ENCODE assay signal across 19 mouse cellular contexts in genomic region chr17:48450666-48451352, GRCm38 (mm10). TPM values are rescaled to one million over a fixed set of nuclear protein-coding genes. Genes with fewer than 3 reads are reported as not detected.
DNase-seq lines count a peak whose midpoint lies in the region; ATAC-seq and TF ChIP-seq lines count a peak whose summit lies in the region.
"Had no signal": no experiment of that assay in that cellular context is flagged by ENCODE, and none has a peak within 500 bp of the region (broad histone marks: within the 10 kb centered on the region; RNA-seq: fewer than 3 reads in every experiment).

No protein-coding gene starts in this region.

- H3K9ac ChIP-seq in intestine, embryonic 15.5 days = no peak overlapping the region
- H3K9ac ChIP-seq in intestine, postnatal 0 days (ENCODE audit: low read depth, low read length) = no peak overlapping the region
- no peak overlapping the region for H3K9ac ChIP-seq in ES-E14 (ENCODE audit: insufficient read depth, low read depth, low read length, poor library complexity, severe bottlenecking)
- H3K9ac ChIP-seq: hindbrain, embryonic 13.5 days; neural tube, embryonic 15.5 days had no signal

- peak; percentile 21; the same call in 1 of the 2 replicates for ATAC-seq in intestine, embryonic 15.5 days
- no peak for ATAC-seq in intestine, postnatal 0 days
- peak; percentile 69 for ATAC-seq in megakaryocyte, adult 5-6 weeks (ENCODE audit: poor library complexity, severe bottlenecking)
- ATAC-seq: Patski had no signal

- H3K27me3 ChIP-seq in intestine, embryonic 15.5 days (replicated peaks) = no peaks in the 10 kb centered on the region
- H3K27me3 ChIP-seq in intestine, postnatal 0 days (replicated peaks; ENCODE audit: control insufficient read depth, insufficient read depth, low read length) = no peaks in the 10 kb centered on the region
- no peaks in the 10 kb centered on the region for H3K27me3 ChIP-seq in erythroblast, embryonic 14.5 days (ENCODE audit: control insufficient read depth)
- H3K27me3 ChIP-seq: Patski had no signal

- no peaks in the 10 kb centered on the region for H3K9me3 ChIP-seq in intestine, embryonic 15.5 days
- no peaks in the 10 kb centered on the region for H3K9me3 ChIP-seq in intestine, postnatal 0 days (ENCODE audit: control insufficient read depth)
- H3K9me3 ChIP-seq in ES-E14 (ENCODE audit: control insufficient read depth, insufficient read depth, low read depth, low read length) = no peaks in the 10 kb centered on the region
- H3K9me3 ChIP-seq in erythroblast, embryonic 14.5 days (ENCODE audit: control insufficient read depth, low read length) = no peaks in the 10 kb centered on the region
- H3K9me3 ChIP-seq: hindbrain, embryonic 13.5 days; neural tube, embryonic 15.5 days had no signal

- in situ Hi-C loops in ES-E14 (cut with MboI; ENCODE audit: low sequenced_read_pairs in 2 of 2, unreplicated experiment in 2 of 2) = no loop called here

- H3K36me3 ChIP-seq in intestine, embryonic 15.5 days = no peaks in the 10 kb centered on the region
- no peaks in the 10 kb centered on the region for H3K36me3 ChIP-seq in intestine, postnatal 0 days (ENCODE audit: control insufficient read depth, insufficient read depth)
- H3K36me3 ChIP-seq in ES-E14 (ENCODE audit: control insufficient read depth, insufficient read depth, low read length, poor library complexity, severe bottlenecking) = no peaks in the 10 kb centered on the region
- peaks cover 53% of the 10 kb centered on the region for H3K36me3 ChIP-seq in erythroblast, embryonic 14.5 days (ENCODE audit: control insufficient read depth)
- H3K36me3 ChIP-seq: hindbrain, embryonic 13.5 days; neural tube, embryonic 15.5 days had no signal

- no peak for DNase-seq in ES-E14 (ENCODE audit: low read depth, low spot score)
- DNase-seq in testis, postnatal 14 days (ENCODE audit: low spot score) = no peak
- no peak for DNase-seq in cerebellum, adult 18-20 months
- DNase-seq in left cerebral cortex, adult 9 months (ENCODE audit: low spot score in 2 of 2) = no peak
- DNase-seq: adrenal gland, adult 2 months; cerebellum, adult 11 months; kidney, adult 2 months; left cerebral cortex, postnatal 4 days had no signal

- no peak overlapping the region for H3K4me3 ChIP-seq in intestine, embryonic 15.5 days (replicated peaks)
- no peak overlapping the region for H3K4me3 ChIP-seq in intestine, postnatal 0 days (ENCODE audit: low read depth, low read length)
- no peak overlapping the region for H3K4me3 ChIP-seq in ES-E14 (ENCODE audit: insufficient read depth in 1 of 2, low read depth in 1 of 2, low read length in 2 of 2, poor library complexity in 1 of 2, severe bottlenecking in 1 of 2)
- peak overlapping the region; percentile 65 for H3K4me3 ChIP-seq in erythroblast, embryonic 14.5 days (replicated peaks)
- H3K4me3 ChIP-seq: hindbrain, embryonic 13.5 days; layer of hippocampus, adult 2 months; neural tube, embryonic 15.5 days had no signal

- no peak overlapping the region for H3K27ac ChIP-seq in intestine, embryonic 15.5 days
- H3K27ac ChIP-seq in intestine, postnatal 0 days (ENCODE audit: low read depth, low read length) = no peak overlapping the region
- H3K27ac ChIP-seq in ES-E14 (ENCODE audit: insufficient read depth, low read depth, low read length, poor library complexity, severe bottlenecking) = no peak overlapping the region
- H3K27ac ChIP-seq: hindbrain, embryonic 13.5 days; layer of hippocampus, adult 2 months; neural tube, embryonic 15.5 days had no signal

- no peak for TF ChIP-seq CTCF in intestine, postnatal 0 days (IDR thresholded peaks at IDR 0.05; ENCODE audit: low read depth)

- H3K4me2 ChIP-seq in intestine, embryonic 15.5 days (replicated peaks) = no peak overlapping the region
- no peak overlapping the region for H3K4me2 ChIP-seq in intestine, postnatal 0 days (replicated peaks; ENCODE audit: low read depth)
- H3K4me2 ChIP-seq: hindbrain, embryonic 13.5 days; neural tube, embryonic 15.5 days had no signal

- 82% methylated on average over 13 of the region's 13 CpGs for WGBS in intestine, embryonic 15.5 days
- 71% methylated on average over 13 of the region's 13 CpGs for WGBS in intestine, postnatal 0 days

- H3K4me1 ChIP-seq in intestine, embryonic 15.5 days (replicated peaks) = peaks cover 7% of the 10 kb centered on the region; the same call in 1 of the 2 replicates
- no peaks in the 10 kb centered on the region for H3K4me1 ChIP-seq in intestine, postnatal 0 days (replicated peaks; ENCODE audit: control insufficient read depth, insufficient read depth, low read length)
- peaks cover 5 to 16% of the 10 kb centered on the region in 2 experiments for H3K4me1 ChIP-seq in ES-E14 (ENCODE audit: control insufficient read depth in 2 of 2, insufficient read depth in 2 of 2, low read length in 2 of 2, poor library complexity in 1 of 2)
- H3K4me1 ChIP-seq in erythroblast, embryonic 14.5 days (ENCODE audit: control insufficient read depth) = peaks cover 97% of the 10 kb centered on the region
- H3K4me1 ChIP-seq: neural tube, embryonic 15.5 days had no signal

TF ChIP-seq in ES-E14, 5 proteins besides CTCF, POLR2A, EP300 and RAD21:
- TF ChIP-seq HCFC1 (IDR thresholded peaks at IDR 0.05; ENCODE audit: borderline replicate concordance, insufficient read depth, low read length) (no peak), CHD2 (IDR thresholded peaks at IDR 0.05; ENCODE audit: low read depth, low read length) (no peak), MAFK (IDR thresholded peaks at IDR 0.05; ENCODE audit: insufficient read depth, low read depth, low read length) (no peak), ZNF384 (IDR thresholded peaks at IDR 0.05; ENCODE audit: low read depth, low read length) (peak; percentile 28; the same call in 1 of the 2 replicates)

RNA-seq across cellular contexts. Expression of gene Tspo2, which starts 0.5 kb away (rescaled TPM):
- polyA plus RNA-seq in intestine, embryonic 15.5 days (2015; fragmentation: Nextera tagmentation; extraction: Ambion mirVana) = 3.5 and 4.4 TPM in 2 replicates
- polyA plus RNA-seq in intestine, postnatal 0 days (2015; fragmentation: Nextera tagmentation; extraction: Ambion mirVana) = 0.48 and 1.3 TPM in 2 replicates
- total RNA-seq in ES-E14 (2012; rRNA removed) = 0.16 TPM in 1 of 2 replicates, not detected in the other
- polyA plus RNA-seq in erythroblast, embryonic 14.5 days (2012) = 34.5 and 96.9 TPM in 2 replicates
- 3.2 and 5.3 TPM in 2 replicates for total RNA-seq in megakaryocyte, adult 5-6 weeks (2015)
- total RNA-seq in megakaryocyte, adult 5-6 weeks (2017) = 4.4 and 14.3 TPM in 2 replicates
- total RNA-seq: adrenal gland, adult 2 months; layer of hippocampus, adult 2 months had no signal
- polyA plus RNA-seq: adrenal gland, adult 2 months; C2C12; urinary bladder, adult 2 months had no signal

RNA-seq across cellular contexts. Expression of gene Unc5cl, which starts 3.9 kb away (rescaled TPM):
- polyA plus RNA-seq in intestine, embryonic 15.5 days (2015; fragmentation: Nextera tagmentation; extraction: Ambion mirVana) = 36.3 and 38.9 TPM in 2 replicates
- 26.7 and 28.4 TPM in 2 replicates for polyA plus RNA-seq in intestine, postnatal 0 days (2015; fragmentation: Nextera tagmentation; extraction: Ambion mirVana)
- total RNA-seq in ES-E14 (2012; rRNA removed) = 1.2 and 3.2 TPM in 2 replicates
- polyA plus RNA-seq in erythroblast, embryonic 14.5 days (2012) = 1.5 and 1.6 TPM in 2 replicates
- 0.38 TPM in 1 of 2 replicates, not detected in the other for total RNA-seq in megakaryocyte, adult 5-6 weeks (2015)
- 0.37 and 0.40 TPM in 2 replicates for total RNA-seq in megakaryocyte, adult 5-6 weeks (2017)
- total RNA-seq: adrenal gland, adult 2 months had no signal
- polyA plus RNA-seq: adrenal gland, adult 2 months; C2C12 had no signal

RNA-seq across cellular contexts. Expression of gene Apobec2, which starts 18.1 kb away (rescaled TPM):
- 3.8 and 4.1 TPM in 2 replicates for polyA plus RNA-seq in intestine, embryonic 15.5 days (2015; fragmentation: Nextera tagmentation; extraction: Ambion mirVana)
- 2.6 TPM in 2 replicates for polyA plus RNA-seq in intestine, postnatal 0 days (2015; fragmentation: Nextera tagmentation; extraction: Ambion mirVana)
- 3.0 and 5.6 TPM in 2 replicates for total RNA-seq in ES-E14 (2012; rRNA removed)
- polyA plus RNA-seq in erythroblast, embryonic 14.5 days (2012) = 0.03 TPM in 1 of 2 replicates, not detected in the other
- total RNA-seq in megakaryocyte, adult 5-6 weeks (2015) = 0.45 TPM in 1 of 2 replicates, not detected in the other
- 0.20 TPM in 1 of 2 replicates, not detected in the other for total RNA-seq in megakaryocyte, adult 5-6 weeks (2017)
- total RNA-seq: monocyte, adult 5-6 weeks had no signal

RNA-seq across cellular contexts. Expression of gene Oard1, which starts 41.0 kb away (rescaled TPM):
- 72.8 and 73.2 TPM in 2 replicates for polyA plus RNA-seq in intestine, embryonic 15.5 days (2015; fragmentation: Nextera tagmentation; extraction: Ambion mirVana)
- polyA plus RNA-seq in intestine, postnatal 0 days (2015; fragmentation: Nextera tagmentation; extraction: Ambion mirVana) = 52.1 and 53.9 TPM in 2 replicates
- total RNA-seq in ES-E14 (2012; rRNA removed) = 27.0 and 38.6 TPM in 2 replicates
- 1.1 and 2.0 TPM in 2 replicates for polyA plus RNA-seq in erythroblast, embryonic 14.5 days (2012)
- total RNA-seq in megakaryocyte, adult 5-6 weeks (2015) = 40.3 and 42.5 TPM in 2 replicates
- 52.8 and 53.3 TPM in 2 replicates for total RNA-seq in megakaryocyte, adult 5-6 weeks (2017)

RNA-seq across cellular contexts. Expression of gene Nfya, which starts 41.1 kb away (rescaled TPM):
- polyA plus RNA-seq in intestine, embryonic 15.5 days (2015; fragmentation: Nextera tagmentation; extraction: Ambion mirVana) = 11.2 and 12.5 TPM in 2 replicates
- polyA plus RNA-seq in intestine, postnatal 0 days (2015; fragmentation: Nextera tagmentation; extraction: Ambion mirVana) = 3.8 and 4.2 TPM in 2 replicates
- total RNA-seq in ES-E14 (2012; rRNA removed) = 23.3 and 25.2 TPM in 2 replicates
- 1.3 and 1.7 TPM in 2 replicates for polyA plus RNA-seq in erythroblast, embryonic 14.5 days (2012)
- total RNA-seq in megakaryocyte, adult 5-6 weeks (2015) = 83.3 and 85.2 TPM in 2 replicates
- 32.8 and 47.1 TPM in 2 replicates for total RNA-seq in megakaryocyte, adult 5-6 weeks (2017)

Comparison
In these comparisons a context has a peak if more than half of its experiments do, and no peak if none do; other contexts are left out.
1. RNA of gene Unc5cl, which starts 3.9 kb away (polyA plus RNA-seq): 36.3 to 38.9 TPM in intestine, embryonic 15.5 days and 26.7 to 28.4 TPM in intestine, postnatal 0 days; 1.5 to 1.6 TPM in erythroblast, embryonic 14.5 days; every median in the first group is over 10 times any median in the second.